Mouse (Mus musculus) forebrain, embryonic 10.5 days (tissue): ENCODE measurements around the gene Cyp2b10. TPM values are rescaled to one million over a fixed set of nuclear protein-coding genes. Genes with fewer than 3 reads are reported as not detected.

Experiments
- polyA plus RNA-seq: library from polyadenylated mRNA; unstranded; fragments of >200 nt; fragmentation: Nextera tagmentation; extraction: Ambion mirVana; gene quantifications from 2 replicates; pipeline ENCODE4 v1.2.1, GENCODE M21; 2016

Cyp2b10 gene
- polyA plus RNA-seq, 1 experiment from 2014 or later: not detected

Other genes with a start within 250 kb of the Cyp2b10 start
- 42.5 and 44.0 TPM in 2 replicates for gene Bckdha, start 238.6 kb upstream of the Cyp2b10 start, polyA plus RNA-seq
- 81.0 and 82.1 TPM in 2 replicates for gene Exosc5, start 238.5 kb upstream of the Cyp2b10 start, polyA plus RNA-seq
- 2.2 and 3.2 TPM in 2 replicates for gene Tmem91, start 222.5 kb upstream of the Cyp2b10 start, polyA plus RNA-seq
- 36.9 and 38.1 TPM in 2 replicates for gene B9d2, start 216.8 kb upstream of the Cyp2b10 start, polyA plus RNA-seq
- 0.89 and 1.2 TPM in 2 replicates for gene Tgfb1, start 210.6 kb upstream of the Cyp2b10 start, polyA plus RNA-seq
- 28.7 and 29.6 TPM in 2 replicates for gene Ccdc97, start 178.5 kb upstream of the Cyp2b10 start, polyA plus RNA-seq
- 59.2 and 60.5 TPM in 2 replicates for gene Hnrnpul1, start 142.9 kb upstream of the Cyp2b10 start, polyA plus RNA-seq
- gene Axl, start 108.9 kb upstream of the Cyp2b10 start, polyA plus RNA-seq: 19.3 and 19.5 TPM in 2 replicates
- gene Cyp2s1, start 80.7 kb upstream of the Cyp2b10 start, polyA plus RNA-seq: 0.17 and 0.28 TPM in 2 replicates
- not detected in 2 replicates for gene Cyp2b13, start 163.9 kb downstream of the Cyp2b10 start, polyA plus RNA-seq